Mouse (Mus musculus): ENCODE measurements at regions not wholly inside any gene's neighbourhood (a gene's known extent, or its start where the extent isn't known, plus 50 kb on each side); places are given as distances from the start of the nearest gene placed in this dataset.

- Histone ChIP-seq H3K4me1 (replicated peaks; ENCODE audit: control insufficient read depth, insufficient read depth) (no peaks in the 10 kb centered on the region), H3K4me2 (replicated peaks; ENCODE audit: low read depth) (no peak overlapping the region), H3K27ac (replicated peaks) (no peak overlapping the region), H3K9me3 (ENCODE audit: control insufficient read depth, low read length) (no peaks in the 10 kb centered on the region), H3K36me3 (ENCODE audit: control insufficient read depth, insufficient read depth, low read length) (no peaks in the 10 kb centered on the region), H3K4me3 (ENCODE audit: low read depth, low read length) (no peak overlapping the region), H3K9ac (ENCODE audit: low read length) (no peak overlapping the region), H3K27me3 (ENCODE audit: control insufficient read depth, insufficient read depth, low read length) (no peaks in the 10 kb centered on the region)
- WGBS, result 56% methylated on average over 3 of the region's 3 CpGs
- TF ChIP-seq EP300 (optimal IDR thresholded peaks at IDR 0.05), result no peak
- no peak for TF ChIP-seq CTCF (IDR thresholded peaks at IDR 0.05; ENCODE audit: low read depth)
- no peak for DNase-seq (ENCODE audit: low spot score)
- peak; percentile 82 for ATAC-seq (ENCODE audit: low FRiP score, low TSS enrichment)
These were observed 133.0 kb downstream of the Erv3 start for GRCm38 (mm10) chr2:131726533-131726932.

GRCm38 (mm10) chr2:131721631-131722545 is 137.7 kb downstream of the Erv3 start:
- Histone ChIP-seq H3K27ac (replicated peaks) (no peak overlapping the region), H3K4me1 (replicated peaks; ENCODE audit: control insufficient read depth, insufficient read depth) (no peaks in the 10 kb centered on the region), H3K4me3 (ENCODE audit: low read depth, low read length) (no peak overlapping the region), H3K36me3 (ENCODE audit: control insufficient read depth, insufficient read depth, low read length) (no peaks in the 10 kb centered on the region), H3K9ac (ENCODE audit: low read length) (no peak overlapping the region), H3K4me2 (replicated peaks; ENCODE audit: low read depth) (no peak overlapping the region), H3K9me3 (ENCODE audit: control insufficient read depth, low read length) (no peaks in the 10 kb centered on the region), H3K27me3 (ENCODE audit: control insufficient read depth, insufficient read depth, low read length) (no peaks in the 10 kb centered on the region)
- DNase-seq (ENCODE audit: low spot score) (no peak), ATAC-seq (ENCODE audit: low FRiP score, low TSS enrichment) (no peak)
- no peak for TF ChIP-seq EP300 (optimal IDR thresholded peaks at IDR 0.05)
- no peak for TF ChIP-seq CTCF (IDR thresholded peaks at IDR 0.05; ENCODE audit: low read depth)
- 75% methylated on average over 6 of the region's 6 CpGs for WGBS

- Histone ChIP-seq H3K4me2 (replicated peaks; ENCODE audit: low read depth) (no peak overlapping the region), H3K9me3 (ENCODE audit: control insufficient read depth, low read length) (no peaks in the 10 kb centered on the region), H3K27ac (replicated peaks) (no peak overlapping the region), H3K36me3 (ENCODE audit: control insufficient read depth, insufficient read depth, low read length) (no peaks in the 10 kb centered on the region), H3K27me3 (ENCODE audit: control insufficient read depth, insufficient read depth, low read length) (no peaks in the 10 kb centered on the region), H3K9ac (ENCODE audit: low read length) (no peak overlapping the region), H3K4me1 (replicated peaks; ENCODE audit: control insufficient read depth, insufficient read depth) (no peaks in the 10 kb centered on the region), H3K4me3 (ENCODE audit: low read depth, low read length) (no peak overlapping the region)
- TF ChIP-seq EP300 (optimal IDR thresholded peaks at IDR 0.05) (no peak), CTCF (IDR thresholded peaks at IDR 0.05; ENCODE audit: low read depth) (no peak)
- WGBS, result 70% methylated on average over 5 of the region's 5 CpGs
- DNase-seq (ENCODE audit: low spot score), result no peak
- no peak for ATAC-seq (ENCODE audit: low FRiP score, low TSS enrichment)
These were observed 142.0 kb downstream of the Erv3 start for GRCm38 (mm10) chr2:131717561-131717960.

- no peak overlapping the region for H3K4me3 ChIP-seq (ENCODE audit: low read depth, low read length)
- no peak overlapping the region for H3K4me2 ChIP-seq (replicated peaks; ENCODE audit: low read depth)
- ATAC-seq (ENCODE audit: low FRiP score, low TSS enrichment) (no peak), DNase-seq (ENCODE audit: low spot score) (no peak)
- H3K36me3 ChIP-seq (ENCODE audit: control insufficient read depth, insufficient read depth, low read length), result no peaks in the 10 kb centered on the region
- H3K9me3 ChIP-seq (ENCODE audit: control insufficient read depth, low read length), result no peaks in the 10 kb centered on the region
- H3K4me1 ChIP-seq (replicated peaks; ENCODE audit: control insufficient read depth, insufficient read depth), result no peaks in the 10 kb centered on the region
- TF ChIP-seq EP300 (optimal IDR thresholded peaks at IDR 0.05) (no peak), CTCF (IDR thresholded peaks at IDR 0.05; ENCODE audit: low read depth) (no peak)
- WGBS, result 78% methylated on average over 5 of the region's 5 CpGs
- H3K27me3 ChIP-seq (ENCODE audit: control insufficient read depth, insufficient read depth, low read length), result no peaks in the 10 kb centered on the region
- no peak overlapping the region for H3K27ac ChIP-seq (replicated peaks)
- no peak overlapping the region for H3K9ac ChIP-seq (ENCODE audit: low read length)
These were observed 142.7 kb downstream of the Erv3 start for GRCm38 (mm10) chr2:131716841-131717240.

GRCm38 (mm10) chr2:131715381-131715780 is 144.2 kb downstream of the Erv3 start:
- Histone ChIP-seq H3K4me2 (replicated peaks; ENCODE audit: low read depth) (no peak overlapping the region), H3K27ac (replicated peaks) (no peak overlapping the region), H3K27me3 (ENCODE audit: control insufficient read depth, insufficient read depth, low read length) (no peaks in the 10 kb centered on the region), H3K9ac (ENCODE audit: low read length) (no peak overlapping the region), H3K4me1 (replicated peaks; ENCODE audit: control insufficient read depth, insufficient read depth) (no peaks in the 10 kb centered on the region), H3K9me3 (ENCODE audit: control insufficient read depth, low read length) (no peaks in the 10 kb centered on the region), H3K4me3 (ENCODE audit: low read depth, low read length) (no peak overlapping the region), H3K36me3 (ENCODE audit: control insufficient read depth, insufficient read depth, low read length) (no peaks in the 10 kb centered on the region)
- TF ChIP-seq CTCF (IDR thresholded peaks at IDR 0.05; ENCODE audit: low read depth) (no peak), EP300 (optimal IDR thresholded peaks at IDR 0.05) (no peak)
- WGBS, result 82% methylated on average over 3 of the region's 3 CpGs
- ATAC-seq (ENCODE audit: low FRiP score, low TSS enrichment), result no peak
- DNase-seq (ENCODE audit: low spot score), result no peak

- Histone ChIP-seq H3K4me3 (ENCODE audit: low read depth, low read length) (no peak overlapping the region), H3K27me3 (ENCODE audit: control insufficient read depth, insufficient read depth, low read length) (no peaks in the 10 kb centered on the region), H3K27ac (replicated peaks) (no peak overlapping the region), H3K4me1 (replicated peaks; ENCODE audit: control insufficient read depth, insufficient read depth) (no peaks in the 10 kb centered on the region), H3K9ac (ENCODE audit: low read length) (no peak overlapping the region), H3K36me3 (ENCODE audit: control insufficient read depth, insufficient read depth, low read length) (no peaks in the 10 kb centered on the region), H3K4me2 (replicated peaks; ENCODE audit: low read depth) (no peak overlapping the region), H3K9me3 (ENCODE audit: control insufficient read depth, low read length) (no peaks in the 10 kb centered on the region)
- ATAC-seq (ENCODE audit: low FRiP score, low TSS enrichment), result no peak
- TF ChIP-seq EP300 (optimal IDR thresholded peaks at IDR 0.05), result no peak
- no peak for TF ChIP-seq CTCF (IDR thresholded peaks at IDR 0.05; ENCODE audit: low read depth)
- no peak for DNase-seq (ENCODE audit: low spot score)
These were observed 147.7 kb downstream of the Erv3 start for GRCm38 (mm10) chr2:131711886-131712285.

Measured in stomach, postnatal 0 days (tissue).